Mouse (Mus musculus): ENCODE data around the gene Spen.

- no peak for TF ChIP-seq POLR2A (IDR thresholded peaks at IDR 0.05; ENCODE audit: insufficient read depth, low read depth, low read length)
- TF ChIP-seq CTCF (IDR thresholded peaks at IDR 0.05; ENCODE audit: insufficient read depth, low read depth, low read length), result no peak
These were observed 110.5 kb downstream of the Spen start for GRCm38 (mm10) chr4:141427921-141428320.

Data from olfactory bulb, adult 2 months (tissue).